Mouse (Mus musculus): Measurements from ENCODE around the gene Sema7a. TPM values are rescaled to one million over a fixed set of nuclear protein-coding genes. Genes with fewer than 3 reads are reported as not detected.
A peak's percentile ranks its signal among the peaks of the same experiment; 100 is the strongest.

Gene Sema7a
- polyA plus RNA-seq, 1 experiment from 2014 or later, result 1.1 TPM

GRCm38 (mm10) chr9:57935683-57936437, 4.1 kb upstream of the Sema7a start:
- H3K9me3 ChIP-seq (ENCODE audit: control insufficient read depth, low read depth, low read length), result no peaks in the 10 kb centered on the region
- peak; percentile 56; the same call in 1 of the 2 replicates for ATAC-seq (ENCODE audit: insufficient number of reproducible peaks, insufficient read depth, low FRiP score, low read depth)

GRCm38 (mm10) chr9:57937171-57937570, 2.7 kb upstream of the Sema7a start:
- Histone ChIP-seq H3K9ac (replicated peaks; ENCODE audit: low read depth, low read length) (no peak overlapping the region), H3K4me1 (ENCODE audit: control insufficient read depth, insufficient read depth, low read length) (peaks cover 6% of the 10 kb centered on the region; the same call in 1 of the 2 replicates), H3K27me3 (ENCODE audit: control insufficient read depth, insufficient read depth, low read length) (peaks cover 10% of the 10 kb centered on the region), H3K9me3 (ENCODE audit: control insufficient read depth, low read depth, low read length) (no peaks in the 10 kb centered on the region), H3K36me3 (ENCODE audit: control insufficient read depth, insufficient read depth, low read length) (no peaks in the 10 kb centered on the region), H3K4me3 (ENCODE audit: low read depth, low read length) (no peak overlapping the region), H3K27ac (ENCODE audit: low read length) (no peak overlapping the region), H3K4me2 (replicated peaks; ENCODE audit: low read depth, low read length) (no peak overlapping the region)
- 83% methylated on average over 4 of the region's 4 CpGs for WGBS
- no peak for ATAC-seq (ENCODE audit: insufficient number of reproducible peaks, insufficient read depth, low FRiP score, low read depth)

More at GRCm38 (mm10) chr9:57935683-57936437, 4.1 kb upstream of the Sema7a start:
- Histone ChIP-seq H3K9ac (replicated peaks; ENCODE audit: low read depth, low read length) (no peak overlapping the region), H3K4me3 (ENCODE audit: low read depth, low read length) (no peak overlapping the region), H3K4me2 (replicated peaks; ENCODE audit: low read depth, low read length) (no peak overlapping the region), H3K27ac (ENCODE audit: low read length) (no peak overlapping the region), H3K36me3 (ENCODE audit: control insufficient read depth, insufficient read depth, low read length) (no peaks in the 10 kb centered on the region), H3K27me3 (ENCODE audit: control insufficient read depth, insufficient read depth, low read length) (no peaks in the 10 kb centered on the region), H3K4me1 (ENCODE audit: control insufficient read depth, insufficient read depth, low read length) (peaks cover 4% of the 10 kb centered on the region; the same call in 1 of the 2 replicates)
- WGBS, result 29% methylated on average over 6 of the region's 6 CpGs

DNA sequence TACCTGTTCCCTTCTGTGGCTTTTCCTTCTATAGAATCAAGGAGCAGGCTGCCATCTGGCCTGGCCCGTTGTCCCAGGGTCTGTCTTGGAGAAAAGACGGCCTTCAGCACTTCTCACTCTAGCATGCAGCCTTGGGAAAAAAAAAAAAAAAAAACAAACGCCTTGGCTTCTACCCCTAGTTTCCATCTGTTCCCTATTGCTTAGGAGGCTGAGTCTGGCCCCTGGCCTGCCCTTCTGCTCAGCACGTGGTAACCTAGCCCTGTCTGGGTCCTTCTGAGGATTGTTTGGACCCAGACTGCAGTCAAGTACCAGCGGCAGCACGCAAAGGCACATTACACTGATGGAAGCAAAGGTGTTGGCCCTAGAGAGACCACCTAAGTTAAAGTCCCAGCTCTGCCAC, 2.3 kb upstream of the Sema7a start:
- no peak for ATAC-seq (ENCODE audit: insufficient number of reproducible peaks, insufficient read depth, low FRiP score, low read depth)
- H3K27ac ChIP-seq (ENCODE audit: low read length), result no peak overlapping the region
- H3K4me2 ChIP-seq (replicated peaks; ENCODE audit: low read depth, low read length), result no peak overlapping the region
- WGBS, result 63% methylated on average over 6 of the region's 6 CpGs
- H3K27me3 ChIP-seq (ENCODE audit: control insufficient read depth, insufficient read depth, low read length), result peaks cover 15% of the 10 kb centered on the region
- H3K4me3 ChIP-seq (ENCODE audit: low read depth, low read length), result no peak overlapping the region
- H3K36me3 ChIP-seq (ENCODE audit: control insufficient read depth, insufficient read depth, low read length), result no peaks in the 10 kb centered on the region
- H3K4me1 ChIP-seq (ENCODE audit: control insufficient read depth, insufficient read depth, low read length), result peaks cover 6% of the 10 kb centered on the region; the same call in 1 of the 2 replicates
- H3K9ac ChIP-seq (replicated peaks; ENCODE audit: low read depth, low read length), result no peak overlapping the region
- H3K9me3 ChIP-seq (ENCODE audit: control insufficient read depth, low read depth, low read length), result no peaks in the 10 kb centered on the region

- peaks cover 20% of the 10 kb centered on the region for H3K27me3 ChIP-seq (ENCODE audit: control insufficient read depth, insufficient read depth, low read length)
Measured at GRCm38 (mm10) chr9:57938225-57939055, 1.5 kb upstream of the Sema7a start.

DNA sequence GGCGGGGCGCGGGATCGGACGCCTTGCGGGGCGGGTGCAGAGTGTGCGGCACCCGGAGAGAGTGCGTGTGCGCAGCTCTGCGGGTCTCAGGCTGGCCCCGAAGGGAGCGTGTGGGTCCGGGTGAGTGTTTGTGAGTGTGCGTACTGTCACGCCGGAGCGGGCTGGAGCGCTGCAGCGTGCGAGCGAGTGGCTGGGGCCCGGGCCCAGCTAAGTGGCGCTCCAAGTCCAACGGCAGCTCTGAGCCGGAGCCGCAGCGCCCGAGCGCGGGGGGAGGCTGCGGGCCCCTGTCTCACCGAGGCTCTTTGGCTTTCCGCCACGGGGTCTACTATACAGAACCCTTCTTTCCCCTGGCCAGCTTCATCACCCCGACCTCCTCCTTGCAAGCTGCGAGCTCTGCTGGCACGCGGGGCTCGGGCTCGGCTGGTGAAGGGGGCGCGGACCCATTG, 460 bp downstream of the Sema7a start:
- Histone ChIP-seq H3K27me3 (ENCODE audit: control insufficient read depth, insufficient read depth, low read length) (peaks cover 20% of the 10 kb centered on the region), H3K4me1 (ENCODE audit: control insufficient read depth, insufficient read depth, low read length) (peaks cover 6% of the 10 kb centered on the region; the same call in 1 of the 2 replicates), H3K9ac (replicated peaks; ENCODE audit: low read depth, low read length) (peak overlapping the region; percentile 39), H3K9me3 (ENCODE audit: control insufficient read depth, low read depth, low read length) (no peaks in the 10 kb centered on the region), H3K4me3 (ENCODE audit: low read depth, low read length) (peak overlapping the region; percentile 71), H3K4me2 (replicated peaks; ENCODE audit: low read depth, low read length) (peak overlapping the region; percentile 97), H3K27ac (ENCODE audit: low read length) (no peak overlapping the region), H3K36me3 (ENCODE audit: control insufficient read depth, insufficient read depth, low read length) (no peaks in the 10 kb centered on the region)
- ATAC-seq (ENCODE audit: insufficient number of reproducible peaks, insufficient read depth, low FRiP score, low read depth), result peak; percentile 39
- WGBS, result under 1% methylated on average over 44 of the region's 44 CpGs

More at GRCm38 (mm10) chr9:57938225-57939055, 1.5 kb upstream of the Sema7a start:
- no peak overlapping the region for H3K27ac ChIP-seq (ENCODE audit: low read length)
- no peak overlapping the region for H3K4me2 ChIP-seq (replicated peaks; ENCODE audit: low read depth, low read length)
- no peak overlapping the region for H3K4me3 ChIP-seq (ENCODE audit: low read depth, low read length)
- H3K9me3 ChIP-seq (ENCODE audit: control insufficient read depth, low read depth, low read length), result no peaks in the 10 kb centered on the region
- H3K36me3 ChIP-seq (ENCODE audit: control insufficient read depth, insufficient read depth, low read length), result no peaks in the 10 kb centered on the region
- no peak overlapping the region for H3K9ac ChIP-seq (replicated peaks; ENCODE audit: low read depth, low read length)
- H3K4me1 ChIP-seq (ENCODE audit: control insufficient read depth, insufficient read depth, low read length), result peaks cover 6% of the 10 kb centered on the region; the same call in 1 of the 2 replicates
- ATAC-seq (ENCODE audit: insufficient number of reproducible peaks, insufficient read depth, low FRiP score, low read depth), result no peak
- WGBS, result 80% methylated on average over 5 of the region's 5 CpGs

DNA sequence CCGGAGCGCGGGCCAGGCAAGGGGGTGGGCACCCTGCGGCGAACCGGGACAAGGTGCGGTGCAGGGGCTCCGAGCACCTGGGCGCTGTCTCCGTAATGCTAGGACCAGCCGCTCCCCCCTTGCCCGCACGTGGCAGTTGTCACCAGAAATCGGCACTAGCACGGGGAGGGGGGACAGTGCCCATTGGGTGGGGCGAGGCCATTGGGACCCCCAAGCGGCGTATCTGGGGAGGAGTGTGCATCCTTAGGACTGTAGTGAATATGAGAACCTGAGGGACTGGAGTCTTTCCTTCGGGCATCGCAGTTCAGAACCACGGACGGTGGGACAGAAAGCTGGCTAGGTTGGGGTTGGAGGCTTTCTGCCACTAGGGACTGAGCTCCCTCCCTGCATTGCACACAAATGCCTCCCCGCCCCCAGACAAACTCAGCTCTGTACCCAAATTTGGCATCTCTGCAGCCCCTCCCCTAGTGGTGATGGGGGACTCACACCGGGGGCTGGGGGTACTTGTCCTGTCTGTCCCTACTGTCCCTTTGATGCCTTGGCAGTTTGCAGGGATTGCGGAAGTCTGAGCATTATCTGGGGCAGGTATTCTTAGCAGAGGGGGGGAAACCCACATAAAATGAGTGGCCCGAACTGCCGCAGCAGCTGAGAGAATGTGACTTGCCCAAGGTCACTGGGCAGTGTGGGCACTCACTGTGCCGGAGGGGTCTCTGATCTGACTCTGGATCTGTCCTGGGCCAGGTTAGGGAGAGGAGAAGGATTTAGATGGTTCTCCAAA, 1.1 kb downstream of the Sema7a start:
- Histone ChIP-seq H3K4me2 (replicated peaks; ENCODE audit: low read depth, low read length) (peak overlapping the region; percentile 97), H3K4me3 (ENCODE audit: low read depth, low read length) (peak overlapping the region; percentile 71), H3K9ac (replicated peaks; ENCODE audit: low read depth, low read length) (peak overlapping the region; percentile 39; the same call in 1 of the 2 replicates), H3K9me3 (ENCODE audit: control insufficient read depth, low read depth, low read length) (no peaks in the 10 kb centered on the region), H3K27ac (ENCODE audit: low read length) (no peak overlapping the region), H3K36me3 (ENCODE audit: control insufficient read depth, insufficient read depth, low read length) (no peaks in the 10 kb centered on the region), H3K27me3 (ENCODE audit: control insufficient read depth, insufficient read depth, low read length) (peaks cover 20% of the 10 kb centered on the region), H3K4me1 (ENCODE audit: control insufficient read depth, insufficient read depth, low read length) (peaks cover 6% of the 10 kb centered on the region; the same call in 1 of the 2 replicates)
- no peak for ATAC-seq (ENCODE audit: insufficient number of reproducible peaks, insufficient read depth, low FRiP score, low read depth)
- 5% methylated on average over 28 of the region's 28 CpGs for WGBS

DNA sequence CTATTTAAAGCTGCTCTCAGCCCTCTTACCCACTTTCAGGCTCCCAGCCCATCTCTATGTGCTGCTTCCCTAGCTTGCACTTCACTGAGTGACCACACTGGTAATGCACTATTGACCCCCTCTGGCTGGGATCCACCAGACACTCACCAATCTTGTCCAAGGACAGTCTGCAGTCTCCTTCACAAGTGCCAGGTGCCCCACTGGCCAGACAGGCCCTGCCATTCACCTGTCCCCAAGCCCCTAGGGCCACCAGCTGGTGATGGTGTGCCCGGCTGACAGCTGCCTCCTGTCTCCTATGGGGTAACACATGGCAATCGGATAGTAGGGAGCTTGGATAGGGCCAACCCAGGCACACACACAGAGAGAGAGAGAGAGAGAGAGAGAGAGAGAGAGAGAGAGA, 2.1 kb downstream of the Sema7a start:
- ATAC-seq (ENCODE audit: insufficient number of reproducible peaks, insufficient read depth, low FRiP score, low read depth), result no peak
- Histone ChIP-seq H3K27ac (ENCODE audit: low read length) (no peak overlapping the region), H3K27me3 (ENCODE audit: control insufficient read depth, insufficient read depth, low read length) (peaks cover 20% of the 10 kb centered on the region), H3K4me2 (replicated peaks; ENCODE audit: low read depth, low read length) (no peak overlapping the region), H3K4me1 (ENCODE audit: control insufficient read depth, insufficient read depth, low read length) (peaks cover 6% of the 10 kb centered on the region; the same call in 1 of the 2 replicates), H3K9ac (replicated peaks; ENCODE audit: low read depth, low read length) (no peak overlapping the region), H3K4me3 (ENCODE audit: low read depth, low read length) (no peak overlapping the region), H3K9me3 (ENCODE audit: control insufficient read depth, low read depth, low read length) (no peaks in the 10 kb centered on the region), H3K36me3 (ENCODE audit: control insufficient read depth, insufficient read depth, low read length) (no peaks in the 10 kb centered on the region)
- 55% methylated on average over 2 of the region's 2 CpGs for WGBS

GRCm38 (mm10) chr9:57943067-57943466, 3.2 kb downstream of the Sema7a start:
- WGBS, result 28% methylated on average over 2 of the region's 2 CpGs
- Histone ChIP-seq H3K4me1 (ENCODE audit: control insufficient read depth, insufficient read depth, low read length) (peaks cover 6% of the 10 kb centered on the region; the same call in 1 of the 2 replicates), H3K36me3 (ENCODE audit: control insufficient read depth, insufficient read depth, low read length) (no peaks in the 10 kb centered on the region), H3K27me3 (ENCODE audit: control insufficient read depth, insufficient read depth, low read length) (peaks cover 20% of the 10 kb centered on the region), H3K4me3 (ENCODE audit: low read depth, low read length) (no peak overlapping the region), H3K9me3 (ENCODE audit: control insufficient read depth, low read depth, low read length) (no peaks in the 10 kb centered on the region), H3K27ac (ENCODE audit: low read length) (no peak overlapping the region), H3K4me2 (replicated peaks; ENCODE audit: low read depth, low read length) (no peak overlapping the region), H3K9ac (replicated peaks; ENCODE audit: low read depth, low read length) (no peak overlapping the region)
- ATAC-seq (ENCODE audit: insufficient number of reproducible peaks, insufficient read depth, low FRiP score, low read depth), result no peak
